Mouse (Mus musculus) small intestine, adult 2 months (tissue): ENCODE data around the gene Fads3.

ENCODE experiments used
- CTCF ChIP-seq: fragments of 200-500 bp; IDR thresholded peaks from 2 replicates; pipeline ENCODE4 v1.5.1; 2012; ENCODE audit warnings: low read depth, mild to moderate bottlenecking, control low read depth, inconsistent platforms, low read length, moderate library complexity, mixed read lengths; ENCODE audit not compliant: insufficient replicate concordance, insufficient read length; ENCODE audit errors: extremely low read depth
- POLR2A ChIP-seq: fragments of 200-500 bp; IDR thresholded peaks from 2 replicates; pipeline ENCODE4 v1.6.1; 2012; ENCODE audit warnings: low read depth, mild to moderate bottlenecking, control low read depth, inconsistent platforms, low read length, moderate library complexity

DNA sequence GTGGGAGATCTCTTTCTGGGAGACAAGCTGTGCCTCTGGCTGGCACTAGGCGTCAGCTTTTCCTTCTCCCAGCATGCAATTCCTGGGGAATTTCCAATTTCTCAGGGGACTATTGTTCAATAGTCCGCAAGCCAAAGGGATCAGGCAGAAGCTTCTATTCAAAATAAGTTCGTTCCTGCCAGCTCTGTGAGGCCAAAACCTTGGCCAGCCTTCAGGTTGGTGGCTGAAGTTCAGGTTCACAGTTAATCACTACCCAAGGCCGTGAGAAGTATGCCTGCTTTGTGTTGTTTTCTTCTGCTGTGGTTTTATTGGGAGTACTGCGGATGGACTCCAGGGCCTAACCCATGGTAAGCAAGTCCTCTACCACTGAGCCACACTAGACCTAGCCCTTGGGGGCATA lies 29.8 kb downstream of the Fads3 start:
- TF ChIP-seq CTCF, result no peak
- TF ChIP-seq POLR2A, result no peak
